Mouse (Mus musculus) layer of hippocampus, adult 11-12 months (tissue): Measurements from ENCODE around the gene Trabd2b.

Experiments
- DNase-seq: peaks from one replicate; pipeline ENCODE4 v3.0.0; 2022; ENCODE audit warnings: low spot score

Trabd2b gene

DNA sequence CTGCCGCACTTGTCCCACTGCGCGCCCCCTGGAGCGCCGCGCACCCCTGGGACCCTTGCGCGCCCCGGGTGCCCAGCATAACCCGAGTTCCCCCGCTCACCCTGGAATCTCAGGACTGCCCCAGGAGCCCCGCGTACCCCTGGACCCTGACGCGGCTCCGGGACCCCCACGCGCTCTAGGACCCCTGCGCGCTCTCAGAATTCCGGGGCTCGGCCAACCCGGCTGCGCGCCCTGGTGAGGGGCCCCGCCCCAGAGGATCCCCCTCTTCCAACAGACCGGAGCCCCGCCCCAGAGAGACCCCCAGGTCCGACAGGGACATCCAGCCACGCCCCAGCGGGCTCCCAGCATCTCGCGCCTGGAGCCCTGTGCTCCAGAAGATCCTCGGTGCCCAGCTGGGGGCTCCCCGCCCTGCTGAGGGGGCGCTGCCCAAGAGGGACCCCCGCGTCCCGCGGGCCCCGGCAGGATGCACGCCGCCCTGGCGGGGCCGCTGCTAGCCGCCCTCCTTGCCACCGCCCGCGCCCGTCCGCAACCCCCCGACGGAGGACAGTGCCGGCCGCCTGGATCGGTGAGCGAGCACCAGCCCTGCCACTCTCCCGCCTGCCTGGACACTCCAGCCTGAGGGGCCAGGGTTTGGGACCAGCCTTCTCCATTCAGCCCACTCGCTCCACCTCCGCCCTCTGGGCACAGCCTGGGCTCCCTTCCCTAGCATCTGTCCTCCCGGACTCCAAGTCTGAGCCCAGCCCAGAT lies at the start of gene Trabd2b:
Gene Trabd2b, plus strand, starts transcription at position 370 of the 747 bp plus-strand sequence.
- DNase-seq = no peak

DNA sequence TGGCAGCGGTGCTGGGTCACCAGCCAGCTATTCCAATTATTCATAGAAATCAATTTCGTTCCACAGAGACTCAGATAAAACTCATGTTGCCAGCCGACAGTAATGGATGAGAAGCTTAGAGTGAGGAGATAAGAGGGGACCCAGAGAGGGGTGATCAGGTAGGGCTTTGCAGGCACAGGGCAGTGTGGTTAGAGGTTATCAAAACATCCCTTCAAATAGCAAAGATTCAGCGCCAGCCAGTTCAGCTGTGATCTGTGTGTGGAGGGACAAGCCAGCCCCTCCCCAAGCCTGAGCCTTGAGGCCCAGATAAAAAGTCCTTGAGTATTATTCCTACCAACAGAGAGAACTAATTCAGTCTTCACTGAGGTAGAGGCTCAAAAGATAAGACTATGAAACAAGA lies 49.1 kb upstream of the Trabd2b start:
- DNase-seq = no peak

DNA sequence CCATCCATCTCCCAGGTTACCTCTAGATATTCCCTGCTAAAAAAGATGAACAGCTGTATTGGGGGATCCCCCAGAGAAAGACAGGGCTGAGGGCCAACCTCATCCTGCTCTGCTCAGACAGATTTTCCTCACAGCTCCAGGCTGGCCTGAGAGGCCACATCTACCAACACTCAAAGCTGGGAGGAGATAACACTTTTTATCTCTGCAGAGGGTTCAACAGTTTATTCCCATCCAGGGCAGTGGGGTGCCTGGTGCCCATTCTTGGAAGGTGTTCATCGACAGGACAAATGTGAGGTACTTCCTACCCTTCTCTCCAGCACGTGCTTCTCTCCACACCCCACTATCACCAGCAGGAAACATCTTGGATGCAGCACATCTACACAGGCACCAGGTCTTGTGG lies 47.6 kb upstream of the Trabd2b start:
- no peak for DNase-seq

DNA sequence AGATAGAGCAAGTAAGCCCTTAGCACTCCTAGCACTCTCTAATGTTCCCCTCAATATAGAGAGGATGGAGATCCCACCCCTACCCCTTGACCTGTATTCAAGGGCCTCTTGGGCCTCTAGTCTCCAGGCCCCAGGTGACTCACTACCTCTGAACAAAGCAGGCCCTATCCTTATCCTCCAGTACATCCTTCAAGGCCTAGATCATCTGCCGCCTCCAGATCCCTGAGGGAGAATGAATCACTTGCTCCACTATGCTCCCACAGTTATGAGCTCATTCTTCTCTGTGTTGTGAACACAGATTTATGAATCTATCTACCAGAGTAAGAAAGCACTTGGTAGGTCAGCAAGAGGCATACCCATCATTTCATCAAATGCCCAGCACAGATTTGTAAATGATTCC lies 46.7 kb upstream of the Trabd2b start:
- no peak for DNase-seq

DNA sequence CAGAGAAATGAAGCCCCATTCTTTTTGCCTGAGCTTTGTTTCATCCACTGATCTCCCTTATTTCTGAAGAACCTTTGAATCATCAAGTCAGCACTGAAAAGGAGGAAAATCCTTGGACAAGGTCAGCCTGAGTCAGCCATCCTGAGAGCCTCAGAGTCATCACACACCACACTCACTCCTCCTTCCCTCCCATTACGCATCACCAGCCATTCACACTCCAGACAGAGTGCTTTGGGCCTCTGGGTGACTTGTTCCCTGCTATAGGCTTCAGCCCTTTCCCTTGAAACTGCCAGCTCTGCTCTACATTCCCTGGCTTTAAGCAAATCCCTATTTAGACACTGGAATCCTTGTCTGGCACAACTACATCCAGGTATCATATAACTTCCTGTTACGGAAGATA lies 45.2 kb upstream of the Trabd2b start:
- no peak for DNase-seq

DNA sequence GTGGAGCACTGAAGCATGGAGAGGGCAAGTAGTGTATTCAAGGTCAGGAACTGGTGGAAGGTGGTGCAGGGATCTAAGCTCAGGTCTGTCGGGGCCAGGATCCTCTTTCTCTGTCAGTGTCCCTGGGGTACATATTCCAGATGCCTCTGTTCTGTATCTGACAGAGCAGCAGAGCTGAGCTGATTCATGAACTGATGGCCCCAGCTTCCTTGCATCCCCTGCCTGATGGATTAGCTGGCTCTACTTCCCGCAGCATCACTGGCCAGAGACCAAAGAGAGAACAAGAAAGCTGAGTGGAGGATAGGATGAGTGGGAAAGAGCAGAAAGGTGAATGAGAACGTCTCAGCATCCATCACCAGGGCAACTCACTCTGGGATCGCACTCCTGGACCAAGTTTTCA lies 41.5 kb upstream of the Trabd2b start:
- DNase-seq = no peak

DNA sequence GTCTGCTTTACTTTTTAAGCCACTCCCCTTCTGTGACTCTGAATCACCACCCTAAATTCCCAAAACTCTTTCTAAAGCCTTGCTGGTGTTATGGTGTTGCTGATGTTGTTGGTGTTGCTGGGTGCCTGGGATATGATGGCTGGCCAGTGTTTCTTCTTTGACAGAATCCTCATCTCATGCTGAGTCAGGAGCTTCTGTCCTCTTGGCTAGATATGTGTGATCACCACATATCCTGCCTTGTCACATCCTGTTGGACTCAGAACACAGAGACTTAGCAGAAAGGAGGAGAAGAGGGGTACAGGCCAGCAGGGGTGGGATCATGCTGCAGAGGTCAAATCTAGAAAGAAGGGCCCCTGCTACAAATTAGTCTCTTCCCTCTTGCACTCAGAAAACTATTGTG lies 40.9 kb upstream of the Trabd2b start:
- no peak for DNase-seq

DNA sequence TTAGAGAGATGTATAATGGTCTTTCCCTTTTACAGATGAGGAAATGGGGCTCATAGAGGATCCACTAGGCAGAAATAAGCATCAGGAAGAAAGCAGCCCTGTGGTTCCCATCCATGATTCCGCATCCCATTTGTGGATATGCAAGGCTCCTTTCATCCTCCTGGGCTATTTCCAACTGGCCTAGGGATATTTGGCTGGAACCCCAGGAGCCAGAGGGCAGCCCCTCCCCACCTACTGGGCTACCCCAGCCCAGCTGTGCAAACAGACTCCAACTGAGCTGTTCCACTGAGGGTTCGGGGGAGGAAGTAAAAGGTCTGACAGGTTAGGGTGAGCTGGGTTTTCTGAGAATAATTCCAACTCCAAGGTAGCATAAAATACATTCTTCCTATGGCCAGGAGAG lies 39.5 kb upstream of the Trabd2b start:
- DNase-seq = no peak

DNA sequence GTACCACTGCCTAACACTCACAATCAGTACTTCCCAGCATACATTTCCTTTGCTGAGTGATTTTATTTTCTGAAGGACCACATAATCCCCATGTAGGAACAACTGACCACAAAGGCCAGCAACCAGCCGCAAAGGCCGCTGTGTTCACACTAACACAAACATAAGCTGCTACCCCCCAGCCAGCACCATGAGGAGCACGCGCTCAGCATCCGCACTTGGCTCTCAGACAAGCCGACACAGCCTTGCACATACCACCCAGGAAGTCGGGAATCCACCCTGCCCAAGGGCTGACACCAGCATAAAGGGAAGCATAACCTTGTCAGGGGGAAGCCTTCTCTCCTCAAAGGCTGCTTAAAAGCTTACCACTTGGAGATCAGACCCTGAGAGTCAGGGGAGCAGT lies 38.7 kb upstream of the Trabd2b start:
- DNase-seq = no peak

DNA sequence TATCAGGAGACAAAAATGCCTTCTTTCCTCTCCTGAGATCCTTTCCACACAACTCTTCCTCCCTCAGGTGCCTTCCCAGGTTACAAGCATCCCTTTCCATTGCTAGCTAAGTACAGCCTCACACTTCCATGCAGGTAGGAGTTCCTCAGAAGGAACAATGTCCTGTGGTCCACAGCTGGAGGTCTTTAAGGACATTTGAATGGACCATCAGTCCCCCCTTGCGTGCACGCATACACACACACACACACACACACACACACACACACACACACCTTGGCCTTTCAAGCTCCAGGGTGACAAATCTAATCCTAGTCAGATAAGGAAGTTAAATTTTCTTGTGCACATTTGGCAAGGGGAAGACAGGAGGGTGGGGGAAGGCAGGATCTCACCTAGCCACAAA lies 36.9 kb upstream of the Trabd2b start:
- DNase-seq = no peak

DNA sequence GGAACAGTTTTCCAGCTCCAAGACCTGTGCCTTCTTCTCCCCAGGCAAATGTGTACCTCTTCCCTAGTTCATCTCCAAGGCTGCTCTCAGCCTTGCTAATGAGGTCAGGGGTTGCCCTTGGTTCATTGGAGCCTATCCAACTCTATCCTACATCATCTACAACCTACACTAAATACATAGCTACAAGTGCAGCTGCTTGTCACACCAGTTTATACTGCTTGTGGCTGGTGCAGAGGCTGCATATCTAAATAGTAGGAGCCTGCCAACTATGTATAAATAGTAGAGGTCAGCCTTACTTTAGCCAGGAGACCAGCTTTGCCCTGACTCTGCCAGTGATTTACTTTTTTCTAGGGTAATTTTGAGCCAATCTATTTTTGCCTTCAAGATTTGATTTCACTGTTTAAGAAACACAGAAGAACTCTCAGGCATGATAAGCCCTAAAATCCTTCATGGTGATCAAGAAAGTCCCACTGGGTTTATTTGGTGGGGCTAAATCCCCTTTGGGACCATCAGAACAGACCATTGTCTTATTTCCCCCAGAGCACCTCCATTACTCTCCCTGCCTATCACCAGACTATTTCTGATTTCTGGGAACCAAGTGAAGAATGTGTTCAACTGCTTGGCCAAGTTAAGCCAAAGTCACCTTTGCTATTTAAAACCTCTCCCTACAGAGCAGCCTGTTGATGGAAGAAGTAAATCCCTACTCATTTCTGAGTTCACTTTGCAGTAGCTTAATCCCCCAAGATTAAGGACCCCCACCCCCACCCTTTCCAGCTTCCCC lies 35.4 kb upstream of the Trabd2b start:
- DNase-seq = no peak

DNA sequence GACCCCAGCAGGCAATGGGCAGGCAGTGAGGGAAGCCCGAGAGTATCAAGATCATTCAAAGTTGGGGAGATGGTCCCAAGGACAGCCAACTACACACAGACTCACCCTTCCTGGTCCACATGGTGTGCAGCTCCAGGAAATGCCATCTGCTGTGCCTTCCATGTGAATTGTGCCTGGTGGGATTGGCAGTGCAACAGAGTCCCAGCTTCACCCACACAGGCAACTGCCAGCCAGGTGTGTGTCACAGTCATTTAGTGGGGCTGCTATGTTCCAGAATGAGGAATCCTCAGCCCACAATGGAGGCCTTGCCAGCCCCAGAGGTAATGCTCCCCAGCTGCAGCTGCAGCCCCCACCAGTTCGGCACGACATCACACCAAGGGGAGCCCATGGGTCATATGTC lies 33.8 kb upstream of the Trabd2b start:
- peak; percentile 63 for DNase-seq

DNA sequence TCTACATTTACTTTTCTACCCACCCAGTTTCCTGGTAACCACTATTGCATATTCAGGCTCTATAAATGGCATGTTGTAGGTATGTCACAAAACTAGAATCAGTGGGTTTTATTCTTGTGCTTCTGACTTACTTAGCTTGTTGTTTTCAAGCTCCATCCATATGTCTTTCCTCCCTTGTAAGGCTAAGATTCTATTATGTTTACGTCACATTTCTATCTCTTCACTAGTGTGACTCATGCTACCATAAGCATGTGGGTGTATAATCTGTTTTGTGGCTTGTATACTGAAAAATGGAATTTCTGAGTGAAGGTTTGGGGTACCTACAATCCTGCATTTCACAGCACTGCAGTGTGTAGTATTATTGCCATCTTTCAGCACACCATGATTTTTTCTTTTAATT lies 32.2 kb upstream of the Trabd2b start:
- no peak for DNase-seq

DNA sequence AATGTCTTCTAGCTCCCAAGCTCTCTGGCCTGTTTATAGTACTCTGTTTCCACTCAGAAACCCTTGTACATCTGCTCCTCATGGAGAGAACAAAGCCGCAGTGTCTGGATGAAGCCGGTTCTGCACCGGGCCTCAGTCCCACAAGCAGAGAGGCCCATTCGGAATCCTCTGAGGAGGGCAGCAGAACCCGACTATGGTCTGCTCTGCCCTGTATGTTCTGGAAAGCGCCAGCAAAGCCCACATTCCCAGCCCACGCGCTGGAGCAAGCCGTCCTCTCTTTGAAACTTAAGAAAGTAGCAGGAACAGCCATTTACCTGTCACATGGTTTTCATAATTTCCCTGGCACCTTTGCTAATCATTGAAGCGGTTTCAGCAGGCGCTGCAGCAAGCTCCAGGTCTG lies 29.0 kb upstream of the Trabd2b start:
- no peak for DNase-seq

DNA sequence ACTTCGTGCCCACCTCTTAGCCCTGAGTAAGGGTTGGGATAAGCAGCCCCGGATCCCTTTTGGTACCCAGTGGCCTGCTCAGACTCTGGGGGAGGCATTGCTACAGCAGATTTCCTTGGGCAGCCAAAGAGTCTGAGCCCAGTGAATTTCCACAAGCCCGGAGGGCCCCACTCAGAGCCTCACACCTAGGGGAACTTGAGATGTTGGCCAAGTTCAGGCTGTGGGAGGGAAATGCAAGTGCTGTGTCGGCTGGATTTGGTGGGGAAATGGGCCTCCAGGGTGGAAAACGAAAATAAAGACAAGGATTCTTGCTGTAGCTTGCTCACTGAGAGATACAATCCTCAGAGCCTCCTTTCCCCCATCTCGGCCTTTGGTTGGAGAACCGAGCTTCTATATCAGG lies 28.0 kb upstream of the Trabd2b start:
- no peak for DNase-seq

DNA sequence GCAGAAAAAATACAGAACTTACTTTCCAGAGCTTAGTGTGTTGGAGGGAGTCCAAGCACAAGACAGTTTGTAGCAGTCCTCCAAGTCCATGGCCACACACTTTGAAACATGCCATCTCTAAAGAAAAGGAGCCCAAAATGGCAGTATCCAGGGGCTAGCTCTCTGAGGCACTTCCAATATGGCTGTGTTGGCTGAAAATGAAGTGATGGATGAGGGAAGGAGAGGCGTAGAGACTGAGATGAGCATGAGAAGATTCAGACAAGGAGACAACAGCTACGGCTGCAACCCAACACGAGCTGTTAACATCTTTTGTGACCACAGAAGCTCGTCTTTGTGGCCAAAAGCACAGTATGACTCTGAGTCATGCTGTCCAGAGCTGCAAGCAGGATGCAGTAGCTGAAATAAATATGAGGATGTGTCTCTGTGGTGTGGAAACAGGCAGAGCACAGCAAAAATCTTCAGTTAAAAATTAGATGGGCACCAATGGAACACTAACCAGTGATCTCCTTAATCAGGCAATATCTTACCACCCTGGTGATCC lies 27.0 kb upstream of the Trabd2b start:
- no peak for DNase-seq

DNA sequence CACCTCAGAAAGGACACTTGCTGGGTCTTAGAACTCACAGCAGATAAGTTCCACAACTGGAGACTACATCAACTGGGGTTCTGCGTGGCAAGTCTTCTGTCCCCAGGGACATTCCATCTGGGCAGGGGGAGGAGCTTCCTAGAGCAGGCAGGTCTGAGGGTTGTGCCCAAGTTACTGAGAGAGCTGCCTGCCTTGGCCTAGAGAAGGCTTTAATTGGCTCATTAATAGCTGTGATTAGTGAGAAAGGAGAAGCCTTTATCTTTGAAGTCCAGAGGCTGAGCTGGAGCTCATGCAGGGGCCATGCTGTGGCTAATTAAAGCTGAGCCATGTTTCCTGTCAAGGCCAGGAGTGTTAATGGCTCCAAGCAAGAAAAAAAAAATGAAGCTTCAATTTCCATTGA lies 23.9 kb upstream of the Trabd2b start:
- DNase-seq = no peak

DNA sequence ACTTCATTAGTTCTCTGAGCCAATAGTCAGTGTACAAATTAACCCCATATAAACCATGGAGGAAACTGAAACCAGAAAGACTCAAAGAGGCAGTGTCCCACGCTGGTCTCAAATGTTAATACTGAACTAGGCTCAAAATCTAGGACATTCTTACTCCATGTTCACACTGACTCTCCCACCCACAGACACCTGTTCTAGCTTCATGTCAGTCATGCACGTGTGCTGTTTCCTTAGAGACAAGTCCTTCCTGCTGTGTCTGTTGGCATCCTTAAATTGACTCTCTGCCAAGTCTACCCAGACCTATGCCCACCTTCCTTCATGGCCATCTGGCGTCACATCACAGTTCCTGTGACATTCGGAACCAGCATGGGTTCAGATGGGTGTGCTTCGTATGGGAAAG lies 21.3 kb upstream of the Trabd2b start:
- no peak for DNase-seq

DNA sequence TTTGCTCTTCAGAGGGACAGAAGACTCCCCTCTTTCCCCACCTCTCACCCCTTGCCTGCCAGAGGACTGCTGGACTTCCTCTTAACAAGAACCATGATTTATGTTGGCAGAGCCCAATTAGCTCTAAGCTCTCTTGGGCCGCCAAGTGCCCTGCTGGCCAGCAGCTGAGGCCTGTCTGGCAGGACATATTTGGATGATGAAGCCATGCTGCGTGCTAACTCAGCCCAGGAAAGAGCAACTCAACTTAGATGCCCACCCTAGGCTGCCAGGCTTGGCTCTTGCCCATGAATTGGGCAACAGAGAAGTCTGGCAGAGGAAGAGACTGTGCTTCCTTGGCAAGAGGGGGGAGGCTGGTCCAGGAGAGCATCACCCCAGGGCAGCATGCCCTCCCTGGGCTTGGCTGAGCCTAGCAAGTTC lies 20.1 kb upstream of the Trabd2b start:
- DNase-seq = no peak

DNA sequence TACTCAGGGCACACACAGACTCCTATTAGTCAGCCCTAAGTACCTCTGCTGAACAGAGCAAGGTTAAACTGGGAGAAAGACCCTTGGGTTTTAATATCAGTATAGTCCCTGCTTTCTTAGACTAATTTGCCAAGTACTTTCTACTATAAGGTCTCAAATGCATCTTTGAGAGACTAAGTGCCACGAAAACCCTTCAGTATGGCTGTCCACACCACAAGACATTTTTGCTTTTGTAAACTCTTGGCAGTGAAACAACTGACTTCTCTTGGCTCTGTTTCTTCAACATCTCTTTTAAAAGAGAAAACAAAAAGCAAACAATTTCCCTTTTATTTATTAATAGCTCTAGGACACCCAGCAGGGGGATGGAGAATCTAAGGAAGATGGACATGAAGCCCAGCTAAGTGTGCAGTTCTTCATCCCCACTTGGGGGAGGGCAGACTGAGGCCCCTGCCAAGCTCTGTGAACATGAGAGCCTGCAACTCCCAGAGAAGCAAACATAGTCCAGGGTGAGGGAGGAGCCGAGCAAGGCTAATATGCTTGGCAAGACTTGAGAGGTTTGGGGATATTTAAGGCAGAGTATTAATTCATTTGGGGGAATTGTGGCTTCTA lies 18.9 kb upstream of the Trabd2b start:
- no peak for DNase-seq

DNA sequence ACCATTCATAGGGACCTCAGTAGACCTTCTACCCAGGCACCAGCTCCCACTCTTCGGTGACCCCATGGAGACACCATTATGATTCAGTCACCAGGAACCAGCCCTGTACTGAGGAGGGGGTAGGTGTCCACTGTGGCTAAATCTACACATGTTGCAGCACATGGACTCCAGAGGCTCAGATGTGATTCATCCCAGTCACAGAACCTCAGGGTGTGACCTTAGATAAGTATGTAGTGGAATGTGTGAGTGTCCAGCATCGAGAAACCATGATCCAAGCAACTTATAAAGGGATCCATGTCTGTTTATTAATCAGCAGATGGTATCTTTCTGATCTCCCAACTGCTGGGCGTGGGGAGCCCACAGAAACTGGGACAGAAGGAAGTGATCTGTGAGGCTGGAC lies 18.2 kb upstream of the Trabd2b start:
- no peak for DNase-seq

DNA sequence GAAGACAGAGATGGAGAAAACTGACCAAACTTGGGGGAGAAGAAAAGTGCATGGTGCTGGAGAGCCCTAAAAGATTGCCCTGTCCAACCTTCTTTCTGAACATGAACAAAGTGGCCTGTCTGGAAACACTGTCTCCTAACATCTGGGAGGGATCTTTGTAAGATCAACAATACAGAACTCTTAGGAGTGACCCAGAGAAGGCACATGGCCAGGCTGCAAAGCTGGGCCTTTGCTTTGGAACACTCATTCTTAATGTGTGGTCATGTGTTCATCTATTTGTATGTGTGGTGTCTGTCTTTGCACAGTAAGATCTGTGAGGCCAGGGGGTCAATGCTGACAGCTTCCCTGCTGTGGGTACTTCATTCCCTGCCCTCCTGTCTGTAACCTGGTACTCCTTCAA lies 16.9 kb upstream of the Trabd2b start:
- no peak for DNase-seq

DNA sequence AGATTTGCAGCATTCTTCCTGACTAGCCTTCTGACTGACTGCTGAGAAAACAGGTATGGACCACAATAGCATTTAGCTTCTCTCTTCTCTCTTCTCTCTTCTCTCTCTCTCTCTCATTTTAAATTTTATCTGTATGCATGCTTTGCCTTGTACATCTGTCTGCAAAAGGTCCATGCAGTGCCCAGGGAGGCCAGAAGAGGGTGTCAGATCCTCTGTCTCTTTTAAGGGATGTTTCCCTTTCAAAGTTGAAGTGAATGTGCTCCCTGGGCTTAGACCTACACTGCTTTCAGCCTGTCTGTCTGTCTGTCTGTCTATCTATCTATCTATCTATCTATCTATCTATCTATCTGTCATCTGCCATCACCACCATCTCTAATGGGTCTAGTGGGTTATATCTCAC lies 8.9 kb upstream of the Trabd2b start:
- DNase-seq = no peak
